ENCODE assay signal across 9 mouse cellular contexts in the genomic region with DNA sequence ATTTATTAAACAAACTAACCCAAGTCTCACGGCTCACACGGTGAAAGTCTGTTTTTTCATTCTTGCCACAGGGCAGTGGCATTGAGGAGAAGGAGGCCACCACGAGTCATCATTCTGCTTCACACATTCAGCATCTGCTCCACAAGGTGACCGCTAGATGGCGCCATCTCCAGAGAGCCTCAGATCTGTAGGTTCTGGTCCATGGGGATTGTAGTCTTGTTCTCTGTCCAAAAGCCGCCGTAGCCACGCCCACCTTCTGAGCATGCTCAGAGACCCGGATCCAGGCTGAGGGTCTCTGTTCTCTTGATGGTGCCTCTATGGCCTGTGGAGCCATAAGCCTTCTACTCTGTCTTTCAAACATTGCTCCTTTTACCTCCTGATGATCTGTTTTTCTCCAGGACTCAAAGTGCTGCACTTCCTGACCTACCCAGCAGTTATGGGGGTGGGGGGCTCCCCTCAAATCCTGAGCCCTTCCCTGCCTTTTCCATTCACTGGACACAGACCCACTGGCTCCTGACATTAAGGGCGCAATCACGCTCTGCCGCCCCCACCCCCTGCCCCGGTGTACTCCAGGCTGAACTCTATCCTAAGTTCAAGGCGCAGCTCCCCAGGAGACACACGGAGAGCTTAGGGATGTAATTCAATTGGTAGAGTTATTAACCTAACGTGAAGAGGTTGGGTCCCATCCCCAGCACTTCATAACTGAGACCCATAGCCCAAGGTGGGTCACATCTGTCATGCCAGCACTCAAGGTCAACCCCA. TPM values are rescaled to one million over a fixed set of nuclear protein-coding genes. Genes with fewer than 3 reads are reported as not detected.
DNase-seq lines count a peak whose midpoint lies in the region; ATAC-seq lines count a peak whose summit lies in the region.
"Had no signal": no experiment of that assay in that cellular context is flagged by ENCODE, and none has a peak within 500 bp of the region (broad histone marks: within the 10 kb centered on the region; RNA-seq: fewer than 3 reads in every experiment).

No protein-coding gene starts in this region.

- no peak for ATAC-seq in kidney, embryonic 15.5 days (replicated peaks; ENCODE audit: low FRiP score)
- ATAC-seq in limb, embryonic 11.5 days (ENCODE audit: insufficient number of reproducible peaks, low FRiP score, low TSS enrichment, low read depth) = no peak

- no peaks in the 10 kb centered on the region for H3K36me3 ChIP-seq in kidney, embryonic 15.5 days
- no peaks in the 10 kb centered on the region for H3K36me3 ChIP-seq in limb, embryonic 11.5 days (ENCODE audit: control insufficient read depth, insufficient read depth, low read length)
- H3K36me3 ChIP-seq: neural tube, embryonic 12.5 days had no signal

- intact Hi-C loops in heart, postnatal 10 days (cut with DNase I) = no loop called here

- no peaks in the 10 kb centered on the region; the same call in 1 of the 2 replicates for H3K9me3 ChIP-seq in kidney, embryonic 15.5 days (replicated peaks)
- no peaks in the 10 kb centered on the region for H3K9me3 ChIP-seq in limb, embryonic 11.5 days (ENCODE audit: control insufficient read depth, low read length)
- H3K9me3 ChIP-seq: neural tube, embryonic 12.5 days had no signal

- H3K4me1 ChIP-seq in kidney, embryonic 15.5 days = no peaks in the 10 kb centered on the region
- no peaks in the 10 kb centered on the region for H3K4me1 ChIP-seq in limb, embryonic 11.5 days (ENCODE audit: control insufficient read depth, insufficient read depth, low read length)
- H3K4me1 ChIP-seq: neural tube, embryonic 12.5 days had no signal

- DNase-seq in kidney, adult 18-20 months = peak; percentile 67
- peak; percentile 14 for DNase-seq in Muller cell, postnatal 12 days (ENCODE audit: inconsistent ontology term)
- peak; percentile 15 for DNase-seq in cerebellum, adult 9-11 months
- peak; percentile 45 to 77 for DNase-seq in heart, postnatal 10 days
- peak; percentile 65 for DNase-seq in limb, embryonic 11.5 days (ENCODE audit: low spot score)
- DNase-seq in ovary, postnatal 10 days (ENCODE audit: low spot score) = peak; percentile 32
- peak; percentile 67 to 78 for DNase-seq in urinary bladder, postnatal 4 days (ENCODE audit: low spot score in 2 of 2)

- no peak overlapping the region for H3K4me3 ChIP-seq in kidney, embryonic 15.5 days (replicated peaks)
- no peak overlapping the region for H3K4me3 ChIP-seq in limb, embryonic 11.5 days (ENCODE audit: low read depth, low read length)
- H3K4me3 ChIP-seq: neural tube, embryonic 12.5 days had no signal

- 0 out of 2 replicates have a peak, but pooled peaks cover 2% of the 10 kb centered on the region for H3K27me3 ChIP-seq in kidney, embryonic 15.5 days
- H3K27me3 ChIP-seq in limb, embryonic 11.5 days (ENCODE audit: control insufficient read depth, insufficient read depth, low read length) = no peaks in the 10 kb centered on the region

- H3K27ac ChIP-seq in kidney, embryonic 15.5 days = no peak overlapping the region
- H3K27ac ChIP-seq in limb, embryonic 11.5 days (replicated peaks; ENCODE audit: low read depth, low read length) = no peak overlapping the region
- H3K27ac ChIP-seq: neural tube, embryonic 12.5 days had no signal

- 48% methylated on average over 16 of the region's 16 CpGs for WGBS in kidney, embryonic 15.5 days
- 51% methylated on average over 16 of the region's 16 CpGs for WGBS in limb, embryonic 11.5 days

- no peak overlapping the region for H3K4me2 ChIP-seq in kidney, embryonic 15.5 days
- H3K4me2 ChIP-seq in limb, embryonic 11.5 days (ENCODE audit: low read depth, severe bottlenecking) = no peak overlapping the region
- H3K4me2 ChIP-seq: neural tube, embryonic 12.5 days had no signal

- H3K9ac ChIP-seq in kidney, embryonic 15.5 days = no peak overlapping the region
- H3K9ac ChIP-seq in limb, embryonic 11.5 days (ENCODE audit: low read length) = no peak overlapping the region
- H3K9ac ChIP-seq: neural tube, embryonic 12.5 days had no signal

RNA-seq across cellular contexts. Expression of a gene that starts 2.9 kb away (rescaled TPM):
- 2.0 and 5.1 TPM in 2 replicates for polyA plus RNA-seq in kidney, embryonic 15.5 days (2015; fragmentation: Nextera tagmentation; extraction: Ambion mirVana)
- total RNA-seq in heart, postnatal 10 days (2021) = not detected
- polyA plus RNA-seq in limb, embryonic 11.5 days (2014; fragmentation: Nextera tagmentation; extraction: Ambion mirVana) = 1.5 and 2.8 TPM in 2 replicates

RNA-seq across cellular contexts. Expression of a gene that starts 11.7 kb away (rescaled TPM):
- not detected in 2 replicates for polyA plus RNA-seq in kidney, embryonic 15.5 days (2015; fragmentation: Nextera tagmentation; extraction: Ambion mirVana)
- total RNA-seq in heart, postnatal 10 days (2021) = not detected
- polyA plus RNA-seq in limb, embryonic 11.5 days (2014; fragmentation: Nextera tagmentation; extraction: Ambion mirVana) = not detected in 2 replicates
- polyA plus RNA-seq: neural tube, embryonic 12.5 days had no signal

RNA-seq across cellular contexts. Expression of a gene that starts 13.9 kb away (rescaled TPM):
- polyA plus RNA-seq in kidney, embryonic 15.5 days (2015; fragmentation: Nextera tagmentation; extraction: Ambion mirVana) = 23.3 and 26.1 TPM in 2 replicates
- 1 to 10 TPM; 7.0 to 7.4 TPM for total RNA-seq in heart, postnatal 10 days (2021)
- polyA plus RNA-seq in limb, embryonic 11.5 days (2014; fragmentation: Nextera tagmentation; extraction: Ambion mirVana) = 13.7 and 17.2 TPM in 2 replicates

RNA-seq across cellular contexts. Expression of a gene that starts 28.5 kb away (rescaled TPM):
- 39.3 and 45.6 TPM in 2 replicates for polyA plus RNA-seq in kidney, embryonic 15.5 days (2015; fragmentation: Nextera tagmentation; extraction: Ambion mirVana)
- total RNA-seq in heart, postnatal 10 days (2021) = under 1 TPM in 1 of 2 experiments, not detected in 1; 0.14 TPM
- 13.6 and 13.9 TPM in 2 replicates for polyA plus RNA-seq in limb, embryonic 11.5 days (2014; fragmentation: Nextera tagmentation; extraction: Ambion mirVana)

Comparison
In these comparisons a context has a peak if more than half of its experiments do, and no peak if none do; other contexts are left out.
1. DNase-seq: peak in every context shown above with its lines; median percentile 72 in urinary bladder, postnatal 4 days; 67 in kidney, adult 18-20 months; 65 in limb, embryonic 11.5 days; 61 in heart, postnatal 10 days; 32 in ovary, postnatal 10 days; 15 in cerebellum, adult 9-11 months; 14 in Muller cell, postnatal 12 days.